Mouse (Mus musculus) liver, embryonic 16.5 days (tissue): Measurements from ENCODE around the gene Frat2. TPM values are rescaled to one million over a fixed set of nuclear protein-coding genes. Genes with fewer than 3 reads are reported as not detected.

ENCODE experiments used
- ATAC-seq: fragments of 200-750 bp; cut with Nextera tagmentation; 2 replicates; pipeline ENCODE4 v1.8.0; 2017; ENCODE audit warnings: low read depth, mild to moderate bottlenecking, moderate number of reproducible peaks, moderate library complexity
- H3K27ac ChIP-seq: fragments of 300-500 bp; sonication (generic); 2 replicates; pipeline ENCODE4 v1.5.1; 2014; ENCODE audit warnings: mild to moderate bottlenecking, low read length
- H3K27me3 ChIP-seq: fragments of 300-500 bp; sonication (generic); 2 replicates; pipeline ENCODE4 v1.6.1; 2014; ENCODE audit warnings: low read depth, low read length, mixed read lengths; ENCODE audit not compliant: control insufficient read depth, insufficient read depth
- H3K36me3 ChIP-seq: fragments of 300-500 bp; sonication (generic); 2 replicates; pipeline ENCODE4 v1.6.1; 2014; ENCODE audit warnings: mild to moderate bottlenecking; ENCODE audit not compliant: control insufficient read depth, insufficient read depth
- H3K4me1 ChIP-seq: fragments of 300-500 bp; sonication (generic); 2 replicates; pipeline ENCODE4 v1.6.1; 2014; ENCODE audit warnings: low read depth, low read length, mixed read lengths; ENCODE audit not compliant: control insufficient read depth
- H3K4me2 ChIP-seq: fragments of 300-500 bp; sonication (generic); 2 replicates; pipeline ENCODE4 v1.6.1; 2014; ENCODE audit warnings: low read depth, low read length, mixed read lengths
- H3K4me3 ChIP-seq: fragments of 300-500 bp; sonication (generic); 2 replicates; pipeline ENCODE4 v1.5.1; 2014; ENCODE audit warnings: low read depth, mild to moderate bottlenecking, low read length
- H3K9ac ChIP-seq: fragments of 300-500 bp; sonication (generic); 2 replicates; pipeline ENCODE4 v1.6.1; 2014; ENCODE audit warnings: low read depth, low read length
- H3K9me3 ChIP-seq: fragments of 300-500 bp; sonication (generic); replicated peaks from 2 replicates; pipeline ENCODE4 v1.6.1; 2016; ENCODE audit warnings: low read length; ENCODE audit not compliant: control insufficient read depth
- WGBS: fragments of 180-500 bp; shearing (Covaris S2); extraction: QIAGEN DNeasy Blood & Tissue Kit; methylation state at CpG from one replicate; pipeline ENCODE4 v1.1.7; 2014; ENCODE audit not compliant: insufficient replicate concordance; 5-methylcytosine and 5-hydroxymethylcytosine counted together
- polyA plus RNA-seq: library from polyadenylated mRNA; unstranded; fragments of >200 nt; fragmentation: Nextera tagmentation; extraction: Ambion mirVana; gene quantifications from 2 replicates; pipeline ENCODE4 v1.2.1, GENCODE M21; 2015

Gene Frat2
- 2.5 and 2.7 TPM in 2 replicates for polyA plus RNA-seq

GRCm38 (mm10) chr19:41847992-41848851, at the start of gene Frat2:
Gene Frat2 (minus strand): TSS chr19:41848132.
- Histone ChIP-seq H3K27me3 (no peaks in the 10 kb centered on the region), H3K4me2 (peak within 1 kb of the TSS; percentile 84), H3K4me1 (peaks cover 27% of the 10 kb centered on the region), H3K9me3 (no peaks in the 10 kb centered on the region; the same call in 1 of the 2 replicates), H3K9ac (peak within 1 kb of the TSS; percentile 73), H3K27ac (peak within 1 kb of the TSS; percentile 87), H3K36me3 (no peaks in the 10 kb centered on the region), H3K4me3 (peak within 1 kb of the TSS; percentile 72)
- ATAC-seq: peak; percentile 95
- WGBS: under 1% methylated on average over 68 of the region's 72 CpGs

GRCm38 (mm10) chr19:41896319-41896711, 48.4 kb upstream of the Frat2 start:
- no peak for ATAC-seq
- no peaks in the 10 kb centered on the region for H3K36me3 ChIP-seq
- H3K27me3 ChIP-seq: no peaks in the 10 kb centered on the region
- H3K4me1 ChIP-seq: peaks cover 27% of the 10 kb centered on the region
- no peak overlapping the region for H3K27ac ChIP-seq
- H3K4me2 ChIP-seq: peak overlapping the region; percentile 93
- WGBS: 20% methylated on average over 18 of the region's 18 CpGs
- H3K9ac ChIP-seq: peak overlapping the region; percentile 68
- H3K4me3 ChIP-seq: peak overlapping the region; percentile 89
- H3K9me3 ChIP-seq: no peaks in the 10 kb centered on the region

GRCm38 (mm10) chr19:41895460-41896318, 47.8 kb upstream of the Frat2 start, which contains the start of gene Rrp12:
Gene Rrp12 (minus strand): TSS chr19:41896173.
- H3K4me1 ChIP-seq: peaks cover 24% of the 10 kb centered on the region
- H3K27me3 ChIP-seq: no peaks in the 10 kb centered on the region
- WGBS: under 1% methylated on average over 46 of the region's 46 CpGs
- no peaks in the 10 kb centered on the region for H3K9me3 ChIP-seq
- ATAC-seq: peak; percentile 90
- no peaks in the 10 kb centered on the region for H3K36me3 ChIP-seq
- H3K9ac ChIP-seq: peak within 1 kb of the TSS; percentile 68
- peak within 1 kb of the TSS; percentile 89 for H3K4me3 ChIP-seq
- peak within 1 kb of the TSS; percentile 31 for H3K27ac ChIP-seq
- H3K4me2 ChIP-seq: peak within 1 kb of the TSS; percentile 93

- H3K27ac ChIP-seq: no peak overlapping the region
- WGBS: 20% methylated on average over 7 of the region's 7 CpGs
- no peak for ATAC-seq
Measured at GRCm38 (mm10) chr19:41894959-41895358, 47.0 kb upstream of the Frat2 start.

GRCm38 (mm10) chr19:41888191-41888590, 40.3 kb upstream of the Frat2 start:
- H3K36me3 ChIP-seq: peaks cover 11% of the 10 kb centered on the region
- no peaks in the 10 kb centered on the region for H3K4me1 ChIP-seq
- no peak overlapping the region for H3K4me2 ChIP-seq
- H3K9me3 ChIP-seq: no peaks in the 10 kb centered on the region
- H3K9ac ChIP-seq: no peak overlapping the region
- ATAC-seq: no peak
- no peak overlapping the region for H3K27ac ChIP-seq
- H3K27me3 ChIP-seq: no peaks in the 10 kb centered on the region
- H3K4me3 ChIP-seq: no peak overlapping the region

More at GRCm38 (mm10) chr19:41894959-41895358, 47.0 kb upstream of the Frat2 start:
- Histone ChIP-seq H3K4me3 (peak overlapping the region; percentile 89), H3K4me2 (peak overlapping the region; percentile 93), H3K27me3 (no peaks in the 10 kb centered on the region), H3K36me3 (peaks cover under 1% of the 10 kb centered on the region), H3K9ac (peak overlapping the region; percentile 68), H3K4me1 (peaks cover 20% of the 10 kb centered on the region), H3K9me3 (no peaks in the 10 kb centered on the region)

GRCm38 (mm10) chr19:41883882-41884281, 36.0 kb upstream of the Frat2 start:
- H3K4me2 ChIP-seq: no peak overlapping the region
- no peaks in the 10 kb centered on the region for H3K27me3 ChIP-seq
- H3K27ac ChIP-seq: no peak overlapping the region
- no peak for ATAC-seq
- WGBS: 80% methylated on average over 9 of the region's 9 CpGs
- H3K4me1 ChIP-seq: no peaks in the 10 kb centered on the region
- H3K9me3 ChIP-seq: no peaks in the 10 kb centered on the region
- no peak overlapping the region for H3K9ac ChIP-seq
- no peak overlapping the region for H3K4me3 ChIP-seq
- peaks cover 6% of the 10 kb centered on the region for H3K36me3 ChIP-seq

- no peaks in the 10 kb centered on the region for H3K27me3 ChIP-seq
- no peak overlapping the region for H3K4me2 ChIP-seq
- H3K4me3 ChIP-seq: no peak overlapping the region
- no peaks in the 10 kb centered on the region for H3K4me1 ChIP-seq
- H3K9ac ChIP-seq: no peak overlapping the region
- WGBS: 81% methylated on average over 4 of the region's 4 CpGs
- H3K36me3 ChIP-seq: peaks cover 4% of the 10 kb centered on the region
- H3K27ac ChIP-seq: no peak overlapping the region
- no peak for ATAC-seq
- no peaks in the 10 kb centered on the region for H3K9me3 ChIP-seq
Measured at GRCm38 (mm10) chr19:41881842-41882241, 33.9 kb upstream of the Frat2 start.

- no peak overlapping the region for H3K9ac ChIP-seq
- no peaks in the 10 kb centered on the region for H3K4me1 ChIP-seq
- no peaks in the 10 kb centered on the region for H3K9me3 ChIP-seq
- H3K4me3 ChIP-seq: no peak overlapping the region
- 78% methylated on average over 14 of the region's 14 CpGs for WGBS
- no peak overlapping the region for H3K27ac ChIP-seq
- no peak overlapping the region for H3K4me2 ChIP-seq
- ATAC-seq: no peak
- peaks cover 9% of the 10 kb centered on the region for H3K36me3 ChIP-seq
- no peaks in the 10 kb centered on the region for H3K27me3 ChIP-seq
Measured at GRCm38 (mm10) chr19:41874356-41874755, 26.4 kb upstream of the Frat2 start.
